Mouse (Mus musculus) kidney, embryonic 15.5 days (tissue): ENCODE data around the gene Ddx39b. TPM values are rescaled to one million over a fixed set of nuclear protein-coding genes. Genes with fewer than 3 reads are reported as not detected.
"Not testable (repeated sequence)": the region's sequence is repeated elsewhere in the genome, so short reads cannot be mapped to it uniquely, and the experiment has no call there.

Experiments used
- ATAC-seq: fragments of 200-750 bp; cut with Nextera tagmentation; replicated peaks from 2 replicates; pipeline ENCODE4 v1.8.0; 2017; ENCODE audit warnings: moderate TSS enrichment; ENCODE audit not compliant: low FRiP score
- H3K27ac ChIP-seq: fragments of 300-500 bp; sonication (generic); 2 replicates; pipeline ENCODE4 v1.5.1; 2015; ENCODE audit warnings: mild to moderate bottlenecking, inconsistent platforms
- H3K27me3 ChIP-seq: fragments of 300-500 bp; sonication (generic); 2 replicates; pipeline ENCODE4 v1.6.1; 2015; ENCODE audit warnings: inconsistent platforms
- H3K36me3 ChIP-seq: fragments of 300-500 bp; sonication (generic); 2 replicates; pipeline ENCODE4 v1.6.1; 2015; ENCODE audit warnings: inconsistent platforms
- H3K4me1 ChIP-seq: fragments of 300-500 bp; sonication (generic); 2 replicates; pipeline ENCODE4 v1.6.1; 2015; ENCODE audit warnings: inconsistent platforms
- H3K4me2 ChIP-seq: fragments of 300-500 bp; sonication (generic); 2 replicates; pipeline ENCODE4 v1.6.1; 2015; ENCODE audit warnings: moderate library complexity, mild to moderate bottlenecking, inconsistent platforms
- H3K4me3 ChIP-seq: fragments of 300-500 bp; sonication (generic); replicated peaks from 2 replicates; pipeline ENCODE4 v1.5.1; 2015; ENCODE audit warnings: mild to moderate bottlenecking, inconsistent platforms
- H3K9ac ChIP-seq: fragments of 300-500 bp; sonication (generic); 2 replicates; pipeline ENCODE4 v1.6.1; 2015; ENCODE audit warnings: mild to moderate bottlenecking, inconsistent platforms
- H3K9me3 ChIP-seq: fragments of 300-500 bp; sonication (generic); replicated peaks from 2 replicates; pipeline ENCODE4 v1.6.1; 2016; ENCODE audit warnings: inconsistent platforms
- WGBS: fragments of 180-500 bp; shearing (Covaris S2); methylation state at CpG from one replicate; pipeline ENCODE4 v1.1.7; 2015; ENCODE audit warnings: mixed read lengths; 5-methylcytosine and 5-hydroxymethylcytosine counted together
- polyA plus RNA-seq: library from polyadenylated mRNA; unstranded; fragments of >200 nt; fragmentation: Nextera tagmentation; extraction: Ambion mirVana; gene quantifications from 2 replicates; pipeline ENCODE4 v1.2.1, GENCODE M21; 2015

The Ddx39b gene
- polyA plus RNA-seq, 1 experiment from 2014 or later, result 538 TPM

GRCm38 (mm10) chr17:35224641-35225040, 16.9 kb upstream of the Ddx39b start:
- Histone ChIP-seq H3K4me3 (no peak overlapping the region), H3K4me1 (peaks cover 21% of the 10 kb centered on the region; the same call in 1 of the 2 replicates), H3K9ac (no peak overlapping the region), H3K4me2 (no peak overlapping the region), H3K9me3 (no peaks in the 10 kb centered on the region), H3K27me3 (no peaks in the 10 kb centered on the region), H3K27ac (no peak overlapping the region), H3K36me3 (peaks cover 74% of the 10 kb centered on the region)
- 92% methylated on average over 4 of the region's 4 CpGs for WGBS
- no peak for ATAC-seq

- H3K9ac ChIP-seq, result no peak overlapping the region
- no peak overlapping the region for H3K4me3 ChIP-seq
- no peak overlapping the region for H3K27ac ChIP-seq
- WGBS, result 85% methylated on average over 5 of the region's 5 CpGs
- H3K27me3 ChIP-seq, result no peaks in the 10 kb centered on the region
- peaks cover 73% of the 10 kb centered on the region for H3K36me3 ChIP-seq
- H3K4me2 ChIP-seq, result no peak overlapping the region
- H3K4me1 ChIP-seq, result peaks cover 19% of the 10 kb centered on the region; the same call in 1 of the 2 replicates
- no peaks in the 10 kb centered on the region for H3K9me3 ChIP-seq
- no peak for ATAC-seq
Observed at GRCm38 (mm10) chr17:35225456-35225855, 16.1 kb upstream of the Ddx39b start.

DNA sequence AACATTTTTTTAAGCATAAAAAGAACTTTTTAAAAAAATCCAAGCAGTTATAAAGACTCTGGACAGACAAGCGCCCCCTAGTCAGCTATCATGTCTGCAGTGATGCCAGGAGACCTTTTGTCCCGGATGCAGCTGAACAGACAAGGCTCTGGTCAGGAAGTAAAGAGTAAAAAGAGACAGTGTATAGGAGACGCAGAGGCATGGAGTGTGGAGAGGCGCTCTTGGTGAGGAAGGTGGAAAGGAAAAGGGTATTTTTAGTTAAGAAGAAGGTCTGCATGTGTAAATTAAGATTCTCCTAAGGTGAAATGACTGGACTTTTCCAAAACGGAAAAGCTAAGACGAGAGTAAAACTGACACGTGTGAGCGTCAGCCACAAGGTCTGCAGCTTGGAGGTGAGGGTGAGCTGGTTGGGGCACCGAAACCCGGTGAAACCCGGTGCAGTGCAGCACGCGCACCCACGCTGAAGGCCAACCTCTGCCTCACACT, 14.9 kb upstream of the Ddx39b start:
- 82% methylated on average over 14 of the region's 14 CpGs for WGBS
- ATAC-seq, result no peak
- no peak overlapping the region for H3K4me3 ChIP-seq
- peak overlapping the region; percentile 75 for H3K27ac ChIP-seq
- H3K4me2 ChIP-seq, result no peak overlapping the region
- peaks cover 17% of the 10 kb centered on the region for H3K4me1 ChIP-seq
- H3K27me3 ChIP-seq, result no peaks in the 10 kb centered on the region
- peaks cover 73% of the 10 kb centered on the region for H3K36me3 ChIP-seq
- H3K9ac ChIP-seq, result no peak overlapping the region
- no peaks in the 10 kb centered on the region for H3K9me3 ChIP-seq

DNA sequence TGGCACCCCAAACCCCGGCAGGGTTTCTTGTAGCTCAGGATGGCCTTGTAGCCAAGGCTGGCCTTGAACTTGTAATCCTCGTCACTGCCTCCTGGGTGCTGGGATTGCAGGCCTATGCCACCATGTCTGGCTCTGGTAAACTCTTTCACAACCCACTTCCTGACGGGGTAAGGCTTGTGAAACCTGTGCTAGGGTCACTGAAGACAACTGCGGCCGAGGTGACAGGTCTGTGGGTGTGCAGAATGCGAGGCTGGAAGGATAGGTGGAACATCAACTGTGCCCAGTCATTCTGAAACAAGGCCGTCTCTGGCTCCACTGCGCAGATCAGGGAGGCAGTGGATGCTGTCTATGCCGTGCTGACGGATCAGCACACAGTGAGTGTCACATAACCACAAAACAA, 10.5 kb upstream of the Ddx39b start:
- no peak for ATAC-seq
- 94% methylated on average over 10 of the region's 10 CpGs for WGBS
- Histone ChIP-seq H3K9ac (no peak overlapping the region), H3K27ac (no peak overlapping the region), H3K27me3 (no peaks in the 10 kb centered on the region), H3K4me3 (no peak overlapping the region), H3K36me3 (peaks cover 56% of the 10 kb centered on the region), H3K4me2 (no peak overlapping the region), H3K9me3 (no peaks in the 10 kb centered on the region), H3K4me1 (peaks cover 45% of the 10 kb centered on the region)

DNA sequence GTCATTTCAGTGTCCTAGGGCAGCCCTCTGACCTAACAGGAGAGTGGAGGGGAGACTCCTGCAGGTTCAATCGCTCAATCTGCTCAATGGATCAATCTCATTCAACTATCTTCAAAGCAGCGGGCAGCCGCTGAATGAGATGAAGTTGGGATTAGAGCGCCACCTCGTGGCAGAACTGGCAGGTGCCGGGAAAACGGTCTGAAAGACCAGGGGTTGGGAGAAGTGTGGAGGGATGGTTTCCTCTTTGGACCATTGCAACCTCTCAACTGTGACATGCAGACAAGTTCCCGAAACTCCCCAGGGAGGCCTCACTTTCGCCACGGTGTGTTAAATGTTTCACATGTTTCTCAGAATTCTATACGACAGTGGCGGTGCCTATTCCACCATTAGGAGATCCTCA, 9.5 kb upstream of the Ddx39b start:
- ATAC-seq, result no peak
- Histone ChIP-seq H3K9me3 (no peaks in the 10 kb centered on the region), H3K27me3 (no peaks in the 10 kb centered on the region), H3K36me3 (peaks cover 52% of the 10 kb centered on the region), H3K4me2 (peak overlapping the region; percentile 38), H3K27ac (peak overlapping the region; percentile 98), H3K4me3 (no peak overlapping the region), H3K4me1 (peaks cover 50% of the 10 kb centered on the region), H3K9ac (no peak overlapping the region)
- WGBS, result 8% methylated on average over 12 of the region's 12 CpGs

GRCm38 (mm10) chr17:35232659-35233058, 8.9 kb upstream of the Ddx39b start:
- 56% methylated on average over 5 of the region's 5 CpGs for WGBS
- no peak overlapping the region for H3K4me3 ChIP-seq
- no peaks in the 10 kb centered on the region for H3K27me3 ChIP-seq
- H3K9me3 ChIP-seq, result no peaks in the 10 kb centered on the region
- ATAC-seq, result no peak
- 0 out of 2 replicates have a peak overlapping the region, but pooled peaks have one; percentile 29 for H3K9ac ChIP-seq
- peaks cover 50% of the 10 kb centered on the region for H3K4me1 ChIP-seq
- peak overlapping the region; percentile 98 for H3K27ac ChIP-seq
- peaks cover 45% of the 10 kb centered on the region for H3K36me3 ChIP-seq
- peak overlapping the region; percentile 70 for H3K4me2 ChIP-seq

- Histone ChIP-seq H3K4me2 (peak within 1 kb of the TSS; percentile 70), H3K27me3 (no peaks in the 10 kb centered on the region), H3K4me3 (peak within 1 kb of the TSS; percentile 67), H3K4me1 (peaks cover 50% of the 10 kb centered on the region), H3K9me3 (no peaks in the 10 kb centered on the region), H3K36me3 (peaks cover 42% of the 10 kb centered on the region), H3K27ac (peak within 1 kb of the TSS; percentile 98), H3K9ac (peak within 1 kb of the TSS; percentile 89)
- WGBS, result 52% methylated on average over 18 of the region's 18 CpGs
- no peak for ATAC-seq
Observed at GRCm38 (mm10) chr17:35233114-35233980, 8.2 kb upstream of the Ddx39b start, which contains the start of gene Atp6v1g2. Gene Atp6v1g2 (plus strand): TSS chr17:35233660.

DNA sequence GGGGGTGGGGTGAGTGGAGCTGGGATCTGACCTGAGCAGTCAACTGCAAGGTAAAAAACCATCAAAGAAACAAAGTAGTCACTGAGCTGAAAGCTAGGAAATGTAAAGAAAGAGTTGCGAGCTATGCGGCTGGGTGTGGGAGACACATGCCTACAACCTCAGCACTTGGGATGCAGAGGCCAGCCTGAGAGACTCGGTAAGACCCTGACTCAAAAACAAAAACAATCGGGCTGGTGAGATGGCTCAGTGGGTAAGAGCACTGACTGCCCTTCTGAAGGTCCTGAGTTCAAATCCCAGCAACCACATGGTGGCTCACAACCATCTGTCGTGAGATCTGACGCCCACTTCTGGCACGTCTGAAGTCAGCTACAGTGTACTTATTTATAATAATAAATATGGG, 7.5 kb upstream of the Ddx39b start:
- peak overlapping the region; percentile 89; the same call in 1 of the 2 replicates for H3K9ac ChIP-seq
- ATAC-seq, H3K9me3 ChIP-seq, H3K27me3 ChIP-seq: not testable (repeated sequence)
- H3K4me3 ChIP-seq, result peak overlapping the region; percentile 67
- H3K4me1 ChIP-seq, result peaks cover 50% of the 10 kb centered on the region
- H3K27ac ChIP-seq, result peak overlapping the region; percentile 98
- H3K4me2 ChIP-seq, result peak overlapping the region; percentile 70
- WGBS, result 82% methylated on average over 7 of the region's 7 CpGs
- peaks cover 34% of the 10 kb centered on the region for H3K36me3 ChIP-seq

DNA sequence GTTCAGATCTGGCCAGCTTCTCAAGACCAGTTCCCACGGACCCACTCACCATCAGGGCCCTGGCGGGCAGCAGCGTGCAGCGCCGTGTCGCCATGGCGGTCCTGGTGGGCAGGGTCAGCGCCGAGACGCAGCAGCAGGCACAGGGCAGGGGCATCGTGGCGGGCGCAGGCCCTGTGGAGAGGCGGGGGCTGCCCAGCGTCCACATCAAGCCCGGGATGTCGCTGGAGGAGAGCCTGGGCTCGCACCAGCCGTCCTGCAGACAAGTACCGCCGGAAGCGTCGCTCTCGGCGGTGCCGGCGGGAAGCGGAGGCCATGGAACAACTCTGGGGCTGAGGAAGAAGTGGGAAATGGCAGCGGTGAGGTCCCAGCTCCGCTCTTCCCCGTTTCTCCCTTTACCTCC, 6.6 kb upstream of the Ddx39b start:
- peak overlapping the region; percentile 89 for H3K9ac ChIP-seq
- H3K27ac ChIP-seq, result peak overlapping the region; percentile 98
- H3K4me2 ChIP-seq, result peak overlapping the region; percentile 70
- peaks cover 26% of the 10 kb centered on the region for H3K36me3 ChIP-seq
- peaks cover 48% of the 10 kb centered on the region for H3K4me1 ChIP-seq
- H3K9me3 ChIP-seq, result no peaks in the 10 kb centered on the region
- peak overlapping the region; percentile 67 for H3K4me3 ChIP-seq
- peak; percentile 7; the same call in 1 of the 2 replicates for ATAC-seq
- no peaks in the 10 kb centered on the region for H3K27me3 ChIP-seq
- WGBS, result 2% methylated on average over 31 of the region's 31 CpGs

- H3K4me3 ChIP-seq, result peak within 1 kb of the TSS; percentile 67
- WGBS, result under 1% methylated on average over 35 of the region's 35 CpGs
- peak; percentile 80 for ATAC-seq
- H3K4me2 ChIP-seq, result peak within 1 kb of the TSS; percentile 70
- H3K27me3 ChIP-seq, result no peaks in the 10 kb centered on the region
- H3K4me1 ChIP-seq, result peaks cover 54% of the 10 kb centered on the region
- peaks cover 19% of the 10 kb centered on the region for H3K36me3 ChIP-seq
- H3K27ac ChIP-seq, result peak within 1 kb of the TSS; percentile 98
- no peaks in the 10 kb centered on the region for H3K9me3 ChIP-seq
- peak within 1 kb of the TSS; percentile 89 for H3K9ac ChIP-seq
Observed at GRCm38 (mm10) chr17:35235614-35236389, 5.7 kb upstream of the Ddx39b start, which contains the start of gene Nfkbil1. Gene Nfkbil1 (minus strand): TSS chr17:35235792.

- peaks cover 53% of the 10 kb centered on the region for H3K4me1 ChIP-seq
- peak; percentile 50 for ATAC-seq
- WGBS, result under 1% methylated on average over 18 of the region's 18 CpGs
- H3K9ac ChIP-seq, result peak overlapping the region; percentile 89
- H3K4me2 ChIP-seq, result peak overlapping the region; percentile 70
- peak overlapping the region; percentile 98 for H3K27ac ChIP-seq
- H3K4me3 ChIP-seq, result peak overlapping the region; percentile 67
- peaks cover 14% of the 10 kb centered on the region for H3K36me3 ChIP-seq
- H3K27me3 ChIP-seq, result no peaks in the 10 kb centered on the region
- H3K9me3 ChIP-seq, result no peaks in the 10 kb centered on the region
Observed at GRCm38 (mm10) chr17:35236390-35236746, 5.2 kb upstream of the Ddx39b start.

GRCm38 (mm10) chr17:35236996-35237395, 4.5 kb upstream of the Ddx39b start:
- no peak for ATAC-seq
- no peaks in the 10 kb centered on the region for H3K27me3 ChIP-seq

More at GRCm38 (mm10) chr17:35236996-35237395, 4.5 kb upstream of the Ddx39b start:
- H3K4me2 ChIP-seq, result peak overlapping the region; percentile 70; the same call in 1 of the 2 replicates
- 73% methylated on average over 9 of the region's 9 CpGs for WGBS
- H3K9me3 ChIP-seq, result no peaks in the 10 kb centered on the region
- H3K27ac ChIP-seq, result no peak overlapping the region
- no peak overlapping the region for H3K9ac ChIP-seq
- peak overlapping the region; percentile 67; the same call in 1 of the 2 replicates for H3K4me3 ChIP-seq
- H3K36me3 ChIP-seq, result peaks cover 12% of the 10 kb centered on the region
- peaks cover 48% of the 10 kb centered on the region for H3K4me1 ChIP-seq
